Mouse (Mus musculus): ENCODE data around the gene 1700017D01Rik.
A peak's percentile ranks its signal among the peaks of the same experiment; 100 is the strongest.
"Not testable (repeated sequence)": the region's sequence is repeated elsewhere in the genome, so short reads cannot be mapped to it uniquely, and the experiment has no call there.

Gene 1700017D01Rik

GRCm38 (mm10) chr19:11130776-11131175 lies at the start of gene 1700017D01Rik:
TSS of gene 1700017D01Rik (minus strand) at chr19:11130876.
- not testable (repeated sequence) for DNase-seq

GRCm38 (mm10) chr19:11177464-11177863 lies 46.8 kb upstream of the 1700017D01Rik start:
- no peak for DNase-seq

GRCm38 (mm10) chr19:11165172-11165571 lies 34.5 kb upstream of the 1700017D01Rik start, which contains the start of gene 1700025F22Rik:
TSS of gene 1700025F22Rik (minus strand) at chr19:11165320.
- no peak for DNase-seq

- not testable (repeated sequence) for DNase-seq
Measured at GRCm38 (mm10) chr19:11157890-11158289, 27.2 kb upstream of the 1700017D01Rik start.

GRCm38 (mm10) chr19:11135336-11135735 lies 4.7 kb upstream of the 1700017D01Rik start:
- DNase-seq: no peak

GRCm38 (mm10) chr19:11134852-11135251 lies 4.2 kb upstream of the 1700017D01Rik start:
- no peak for DNase-seq

GRCm38 (mm10) chr19:11129702-11130101 lies 974 bp downstream of the 1700017D01Rik start:
- no peak for DNase-seq

GRCm38 (mm10) chr19:11121016-11121420 lies 9.7 kb downstream of the 1700017D01Rik start:
- DNase-seq: peak; percentile 44 to 49

GRCm38 (mm10) chr19:11119338-11119737 lies 11.3 kb downstream of the 1700017D01Rik start:
- no peak for DNase-seq

- no peak for DNase-seq
Measured at GRCm38 (mm10) chr19:11107746-11108145, 22.9 kb downstream of the 1700017D01Rik start.

GRCm38 (mm10) chr19:11101880-11102279 lies 28.8 kb downstream of the 1700017D01Rik start:
- no peak for DNase-seq

- DNase-seq: no peak
Measured at GRCm38 (mm10) chr19:11098401-11098800, 32.3 kb downstream of the 1700017D01Rik start.

GRCm38 (mm10) chr19:11092131-11092530 lies 38.5 kb downstream of the 1700017D01Rik start:
- DNase-seq: not testable (repeated sequence)

GRCm38 (mm10) chr19:11080934-11081333 lies 49.7 kb downstream of the 1700017D01Rik start, which contains the start of gene Ms4a8a:
TSS of gene Ms4a8a (minus strand) at chr19:11081102.
- DNase-seq: no peak

GRCm38 (mm10) chr19:11070364-11070763 lies 60.3 kb downstream of the 1700017D01Rik start:
- no peak for DNase-seq

- no peak for DNase-seq
Measured at GRCm38 (mm10) chr19:11065202-11065875, 65.3 kb downstream of the 1700017D01Rik start.

GRCm38 (mm10) chr19:11060900-11061299 lies 69.8 kb downstream of the 1700017D01Rik start:
- DNase-seq: no peak

GRCm38 (mm10) chr19:11059967-11060366 lies 70.7 kb downstream of the 1700017D01Rik start:
- no peak for DNase-seq

GRCm38 (mm10) chr19:11055700-11056099 lies 75.0 kb downstream of the 1700017D01Rik start:
- DNase-seq: not testable (repeated sequence)

- DNase-seq: no peak
Measured at GRCm38 (mm10) chr19:11053277-11053676, 77.4 kb downstream of the 1700017D01Rik start.

GRCm38 (mm10) chr19:11052877-11053276 lies 77.8 kb downstream of the 1700017D01Rik start:
- no peak for DNase-seq

- no peak for DNase-seq
Measured at GRCm38 (mm10) chr19:11050286-11050685, 80.4 kb downstream of the 1700017D01Rik start.

- DNase-seq: no peak
Measured at GRCm38 (mm10) chr19:11049426-11049825, 81.2 kb downstream of the 1700017D01Rik start.

GRCm38 (mm10) chr19:11048503-11048902 lies 82.2 kb downstream of the 1700017D01Rik start:
- no peak for DNase-seq

GRCm38 (mm10) chr19:11048009-11048408 lies 82.7 kb downstream of the 1700017D01Rik start:
- DNase-seq: no peak

Measured in cerebellum, postnatal 25 days (tissue).